Mouse (Mus musculus): ENCODE measurements at regions not wholly inside any gene's neighbourhood (a gene's known extent, or its start where the extent isn't known, plus 50 kb on each side); places are given as distances from the start of the nearest gene placed in this dataset.

GRCm38 (mm10) chr7:138153455-138154167 lies 243.9 kb downstream of the Tcerg1l start:
- no peak for TF ChIP-seq CTCF (IDR thresholded peaks at IDR 0.05; ENCODE audit: low read depth)
- no peak for TF ChIP-seq EP300 (IDR thresholded peaks at IDR 0.05; ENCODE audit: low read depth)
